Mouse (Mus musculus) c-Kit-positive CD71-negative TER-119-negative erythroid progenitor cells, embryonic 14.5 days (primary cell): ENCODE results near the gene Metap1.
"Not testable (repeated sequence)": the region's sequence is repeated elsewhere in the genome, so short reads cannot be mapped to it uniquely, and the experiment has no call there.

Experiments used
- DNase-seq: peaks from one replicate; pipeline ENCODE4 v3.0.0-alpha.2; 2013; ENCODE audit warnings: low read depth

Metap1 gene

DNA sequence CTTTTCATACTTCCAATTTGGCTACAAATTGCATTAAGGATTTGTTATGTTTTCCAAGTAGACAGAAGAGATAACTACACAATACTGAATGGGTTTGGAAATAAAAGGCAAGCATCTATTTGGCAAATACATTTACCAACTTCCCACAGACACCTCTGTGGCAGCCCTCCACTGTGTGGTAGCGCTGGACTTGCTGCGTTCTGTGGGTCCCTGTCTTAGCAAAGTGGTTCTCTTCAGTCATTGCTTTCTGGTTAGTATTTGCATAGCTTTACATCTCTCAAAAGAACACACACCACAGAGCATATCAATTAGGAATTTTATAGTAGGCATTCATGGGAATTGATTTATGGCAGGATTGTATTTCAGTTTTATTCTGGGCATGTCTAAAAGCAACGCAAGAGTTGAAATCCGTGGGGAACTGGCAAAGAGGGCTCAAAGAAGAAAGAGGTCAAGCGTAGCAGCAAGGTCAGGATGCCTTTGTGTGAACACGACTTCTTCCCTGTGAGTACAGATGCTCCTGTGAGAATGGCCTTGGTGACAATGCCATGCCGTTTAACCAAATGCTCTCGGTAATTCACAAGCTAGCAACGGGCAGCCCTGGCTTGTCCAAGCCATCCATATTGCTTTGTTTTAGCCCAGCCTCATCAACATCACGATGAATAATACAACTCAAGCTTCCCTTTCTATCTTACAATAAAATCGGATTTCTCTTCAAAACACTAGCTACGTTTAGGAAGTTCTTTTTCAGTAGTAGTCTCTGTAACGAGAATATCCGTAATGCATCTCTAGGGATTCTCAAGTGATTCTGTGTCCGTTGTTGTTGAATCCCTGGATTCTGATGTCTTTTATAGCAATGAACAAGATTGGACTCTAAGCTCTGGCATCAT, 10.8 kb upstream of the Metap1 start:
- DNase-seq: no peak

DNA sequence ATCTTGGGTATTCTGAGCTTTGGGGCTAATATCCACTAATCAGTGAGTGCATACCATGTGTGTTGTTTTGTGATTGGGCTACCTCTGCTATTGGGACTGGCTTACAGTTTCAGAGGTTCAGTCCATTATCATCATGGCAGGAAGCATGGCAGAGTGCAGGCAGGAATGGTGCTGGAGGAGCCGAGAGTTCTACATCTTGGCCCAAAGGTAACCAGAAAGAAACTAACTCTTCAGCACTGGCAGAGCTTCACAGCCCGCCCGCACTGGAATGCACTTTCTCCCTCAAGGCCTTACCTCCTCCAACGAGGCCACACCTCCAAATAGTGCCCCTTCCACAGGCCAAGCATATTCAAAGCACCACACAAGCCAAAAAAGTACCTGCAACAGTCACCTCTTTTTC, 9.4 kb upstream of the Metap1 start:
- no peak for DNase-seq

DNA sequence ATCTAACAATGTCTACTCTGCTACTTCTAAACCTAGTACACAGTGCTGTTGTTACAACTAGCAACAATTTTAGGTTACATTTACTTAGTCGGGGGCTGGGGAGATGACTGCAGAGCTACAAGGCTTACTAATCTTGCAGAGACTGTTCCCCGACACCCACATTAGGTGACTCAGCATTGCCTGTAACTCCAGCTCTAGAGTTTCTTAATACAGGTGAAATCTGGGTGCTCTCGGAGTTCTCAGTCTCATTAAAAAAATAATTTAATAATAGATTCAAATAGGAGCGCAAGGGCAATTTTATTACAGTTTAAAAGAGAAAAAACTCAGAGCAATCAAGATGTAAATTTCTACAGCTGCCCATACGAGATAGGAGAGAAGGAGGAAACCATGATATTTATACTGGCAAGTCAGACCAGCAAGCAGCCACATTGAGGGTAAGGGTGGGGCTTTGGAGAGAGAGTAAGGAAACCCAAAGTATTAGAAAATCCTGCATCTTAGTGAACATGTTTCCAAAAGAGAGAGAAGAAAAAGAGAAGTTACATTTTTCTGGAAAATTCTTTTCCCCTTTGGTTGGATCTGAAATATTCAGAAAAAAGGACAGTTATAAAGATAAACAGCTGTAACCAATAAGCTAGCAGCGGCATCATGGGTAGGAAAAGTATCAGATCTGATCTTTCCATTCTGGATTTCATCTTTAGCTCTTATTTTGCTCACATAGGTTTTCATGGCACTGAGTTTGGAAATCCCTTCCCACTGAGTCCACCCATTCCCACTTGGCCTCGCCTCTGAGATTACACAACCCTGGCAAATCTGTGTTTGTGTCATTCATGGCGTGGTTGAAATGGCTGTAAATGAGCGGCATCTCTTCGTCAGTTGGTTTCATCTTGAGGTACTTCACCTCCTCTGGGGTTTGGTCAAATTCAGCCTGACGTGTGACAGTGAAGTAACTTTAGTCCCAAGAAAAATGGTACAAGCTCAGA, 6.1 kb upstream of the Metap1 start:
- no peak for DNase-seq

DNA sequence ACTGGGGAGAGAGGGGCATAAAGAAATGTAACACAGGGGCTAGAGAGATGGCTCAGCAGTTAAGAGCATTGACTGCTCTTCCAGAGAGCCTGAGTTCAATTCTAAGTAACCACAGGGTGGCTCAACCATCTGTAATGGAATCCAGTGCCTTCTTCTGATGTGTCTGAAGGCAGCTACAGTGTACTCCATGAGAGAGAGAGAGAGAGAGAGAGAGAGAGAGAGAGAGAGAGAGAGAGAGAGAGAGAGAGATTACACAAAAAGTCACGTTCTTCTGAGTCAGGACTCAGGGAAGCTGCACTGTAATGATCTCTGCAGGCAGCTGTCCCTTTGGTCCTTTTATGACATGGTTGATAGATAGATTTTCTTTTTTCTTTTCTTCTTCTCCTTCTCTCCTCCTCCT, 5.2 kb upstream of the Metap1 start:
- DNase-seq: no peak

DNA sequence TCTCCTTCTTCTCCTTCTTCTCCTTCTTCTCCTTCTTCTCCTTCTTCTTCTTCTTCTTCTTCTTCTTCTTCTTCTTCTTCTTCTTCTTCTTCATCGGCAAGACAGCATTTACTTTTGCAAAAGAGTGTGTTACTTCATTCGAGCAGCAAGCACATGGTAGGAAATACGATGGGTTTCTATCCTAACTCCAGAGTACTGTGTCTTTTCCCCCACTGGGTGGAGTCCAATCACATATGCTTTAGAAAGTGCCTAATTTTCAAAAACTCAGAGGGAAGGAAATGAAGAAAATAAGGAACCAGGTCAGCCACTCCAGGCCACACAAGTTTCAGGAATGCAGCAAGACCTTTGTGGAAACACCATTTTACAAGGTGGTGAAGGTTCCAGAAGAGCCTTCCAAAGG, 4.4 kb upstream of the Metap1 start:
- no peak for DNase-seq

DNA sequence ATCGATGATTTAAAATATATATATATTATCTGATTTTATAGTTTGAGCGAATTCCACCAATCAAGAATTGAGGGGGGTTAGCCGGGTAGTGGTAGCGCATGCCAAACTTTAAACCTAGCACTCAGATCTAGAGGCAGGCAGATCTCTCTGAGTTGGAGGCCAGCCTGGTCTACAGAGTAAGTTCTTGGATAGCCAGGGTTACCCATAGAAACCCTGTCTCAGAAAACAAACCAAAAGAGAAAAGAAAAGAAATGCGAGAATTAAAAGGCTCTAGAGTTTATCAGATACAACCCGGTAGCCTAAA, 671 bp upstream of the Metap1 start:
- DNase-seq: no peak

DNA sequence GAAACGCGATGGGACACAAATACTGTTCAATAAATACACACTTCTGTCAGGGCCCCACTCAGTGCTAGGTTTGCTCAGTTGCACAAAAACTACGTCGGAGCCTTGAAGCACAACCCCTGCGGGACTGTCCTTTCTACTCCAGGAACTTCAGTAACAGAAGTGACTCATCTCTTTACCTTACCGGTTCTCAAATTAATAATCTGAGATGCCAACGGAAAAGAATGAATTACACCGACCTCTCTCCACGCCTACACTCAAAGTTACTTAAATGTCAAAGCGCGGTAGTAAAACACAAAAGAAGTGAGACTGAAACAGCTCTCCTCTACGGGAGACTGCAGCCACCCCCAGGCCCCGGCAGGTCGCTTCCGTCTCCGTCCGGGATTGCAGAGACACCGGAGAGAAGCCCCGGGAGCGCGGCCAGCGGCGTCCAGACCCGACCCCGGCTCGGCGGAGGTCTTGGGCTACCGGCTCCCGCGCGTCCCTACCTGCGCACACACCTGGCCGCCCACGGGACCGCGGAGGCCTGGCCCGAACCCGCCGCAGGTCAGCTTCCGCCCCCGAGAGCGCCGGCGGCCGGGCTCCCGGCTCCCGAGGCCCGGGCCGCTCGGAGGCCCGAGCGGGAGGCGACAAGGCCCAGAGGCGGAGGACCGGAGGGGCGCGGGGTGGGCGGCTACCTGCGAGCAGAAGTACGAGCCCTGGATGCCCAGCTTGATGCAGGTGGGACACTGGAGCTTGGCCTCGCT, 560 bp downstream of the Metap1 start:
- no peak for DNase-seq

DNA sequence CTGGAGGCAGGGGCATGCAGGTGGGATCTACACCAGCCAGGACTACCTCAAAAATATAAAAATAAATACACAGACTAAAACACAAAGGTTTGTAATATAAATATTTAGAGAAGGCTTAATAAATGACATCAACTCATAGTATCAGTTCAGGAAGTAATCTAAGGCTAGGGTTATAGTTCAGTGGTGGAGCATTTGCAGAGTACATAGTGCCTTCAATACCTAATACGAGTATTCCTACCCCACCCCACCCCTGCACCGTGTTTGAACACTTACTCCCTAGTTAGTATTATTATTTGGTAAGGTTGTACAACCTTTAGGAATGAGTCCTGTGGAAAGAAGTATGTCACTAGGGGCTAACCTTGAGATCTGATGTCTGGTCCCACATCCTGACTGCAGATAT, 6.1 kb downstream of the Metap1 start:
- DNase-seq: no peak

DNA sequence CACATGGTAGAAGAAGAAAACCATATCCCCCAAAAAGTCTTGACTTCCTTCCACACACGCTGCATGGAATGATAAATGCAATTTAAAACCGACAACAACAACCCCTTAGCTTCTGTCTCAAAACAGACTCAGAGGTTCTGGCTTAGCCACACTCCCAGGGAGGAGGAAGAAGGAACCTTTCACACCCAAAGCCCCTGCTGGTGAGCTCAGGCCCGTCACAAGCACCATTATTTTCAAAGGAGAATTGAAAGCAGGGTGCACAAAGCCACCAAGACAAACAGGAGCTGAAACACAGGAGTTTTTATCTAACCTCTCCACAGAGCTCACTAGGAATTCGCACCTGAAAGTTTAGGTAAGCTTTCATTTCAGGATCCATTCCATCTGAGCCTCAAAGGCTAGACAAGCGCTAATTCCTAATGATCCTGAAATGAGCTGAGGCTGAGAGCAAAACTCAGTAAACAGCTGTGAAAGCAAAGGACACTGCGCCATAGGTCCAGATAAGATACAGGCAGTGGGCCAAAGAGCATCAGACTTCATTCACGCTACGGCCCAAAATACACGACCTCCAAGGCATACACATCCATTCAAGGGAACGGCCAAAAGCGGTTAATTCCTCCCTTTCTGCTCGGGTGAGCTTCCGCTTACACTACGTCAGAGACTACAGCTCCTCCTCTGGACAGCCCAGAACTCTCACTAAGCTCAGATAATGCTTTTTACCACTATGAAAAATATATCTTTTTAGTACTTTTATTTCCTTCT, 7.6 kb downstream of the Metap1 start:
- no peak for DNase-seq

DNA sequence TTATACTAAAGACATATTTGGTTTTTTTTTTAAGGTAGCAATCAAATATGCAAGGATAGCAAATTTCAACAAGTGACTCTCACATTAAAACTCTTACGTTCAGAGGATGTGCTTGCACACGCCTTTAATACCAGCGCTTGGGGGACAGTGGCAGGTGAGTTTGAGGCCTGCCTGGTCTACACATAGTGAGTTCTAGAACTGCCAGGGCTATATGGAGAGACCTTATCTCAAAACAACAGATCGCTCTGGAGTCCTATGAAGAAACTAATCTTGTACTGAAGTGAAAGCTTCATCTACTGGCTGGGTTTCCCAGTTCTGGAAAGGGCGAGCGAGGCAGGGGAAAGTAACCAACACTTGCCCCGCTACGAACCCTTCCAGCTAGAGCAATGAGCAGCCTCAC, 9.8 kb downstream of the Metap1 start:
- DNase-seq: no peak

DNA sequence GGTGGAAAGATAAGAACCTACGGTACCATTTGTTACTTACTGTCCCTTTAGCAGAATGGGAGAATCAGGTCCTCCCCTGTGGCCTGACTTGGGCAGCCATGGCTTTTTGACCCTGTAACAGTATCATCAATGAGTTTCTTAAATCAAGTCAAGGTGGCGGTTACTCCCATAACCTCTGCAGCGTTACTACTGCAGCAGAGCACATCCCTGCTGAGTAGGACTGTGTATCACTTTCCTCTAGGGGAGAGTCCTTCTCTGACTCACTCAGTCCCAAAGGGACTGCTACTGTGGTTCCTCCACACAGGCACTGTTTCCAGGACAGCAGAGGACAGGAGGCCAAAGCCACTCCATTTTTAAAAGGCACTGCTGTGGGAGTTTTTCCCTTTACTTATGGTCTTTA, 18.2 kb downstream of the Metap1 start:
- no peak for DNase-seq

DNA sequence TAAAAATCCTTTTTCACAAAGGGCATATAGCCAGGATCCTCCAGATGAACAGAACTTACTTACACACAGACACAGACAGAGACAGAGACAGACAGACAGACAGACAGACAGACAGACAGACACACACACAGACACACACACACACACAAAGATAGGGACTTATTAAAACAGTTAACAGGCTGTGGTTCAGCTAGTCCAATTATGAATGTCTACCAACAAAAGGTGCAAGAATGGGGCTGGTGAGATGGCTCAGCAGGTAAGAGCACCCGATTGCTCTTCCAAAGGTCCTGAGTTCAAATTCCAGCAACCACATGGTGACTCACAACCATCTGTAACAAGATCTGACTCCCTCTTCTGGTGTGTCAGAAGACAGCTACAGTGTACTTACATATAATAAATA, 22.7 kb downstream of the Metap1 start:
- not testable (repeated sequence) for DNase-seq

DNA sequence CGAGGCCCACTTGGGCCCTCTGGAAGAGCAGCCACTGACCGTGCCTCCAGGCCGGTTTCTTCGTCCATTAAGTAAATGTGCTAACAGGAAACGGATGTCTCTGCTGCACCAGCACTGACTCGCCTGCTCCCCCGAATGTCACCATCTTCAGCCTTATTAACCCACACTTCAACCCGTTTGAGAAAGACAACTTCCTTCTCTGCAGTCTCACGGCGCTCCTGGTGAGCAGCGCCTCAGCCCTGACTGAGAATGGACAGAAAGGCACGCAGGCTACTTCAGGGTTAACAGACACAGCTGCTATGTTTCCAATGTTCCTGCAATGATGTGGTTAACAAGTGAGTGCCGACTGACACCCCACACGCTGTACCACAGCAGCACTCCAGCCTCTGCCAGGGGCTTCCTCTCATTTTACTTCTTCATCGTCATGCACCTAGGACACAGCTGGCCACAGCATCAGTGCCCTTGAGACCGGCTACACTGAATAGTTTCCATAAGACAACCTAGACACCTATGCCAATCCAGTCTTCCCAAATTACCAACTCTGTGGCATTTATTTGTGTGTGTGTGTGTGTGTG, 24.7 kb downstream of the Metap1 start:
- DNase-seq: peak; percentile 19

DNA sequence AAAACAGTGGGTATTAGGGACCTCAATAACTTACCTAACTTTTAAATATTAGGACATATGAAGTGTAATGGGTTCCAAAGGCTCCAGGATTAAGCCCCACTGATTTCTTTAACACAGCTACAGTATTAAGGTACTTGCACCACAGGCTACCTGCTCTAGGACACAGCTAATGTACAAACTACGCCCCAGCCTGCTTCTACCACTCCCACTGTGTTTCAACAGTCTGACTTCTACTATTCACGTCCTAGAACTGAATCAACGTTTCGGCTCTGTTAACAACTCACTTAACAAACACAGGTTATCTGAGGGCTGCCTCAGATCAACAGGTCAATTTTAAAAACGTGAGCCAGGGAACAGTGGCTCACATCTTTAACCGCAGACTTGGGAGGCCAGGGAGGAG, 25.5 kb downstream of the Metap1 start:
- DNase-seq: no peak

DNA sequence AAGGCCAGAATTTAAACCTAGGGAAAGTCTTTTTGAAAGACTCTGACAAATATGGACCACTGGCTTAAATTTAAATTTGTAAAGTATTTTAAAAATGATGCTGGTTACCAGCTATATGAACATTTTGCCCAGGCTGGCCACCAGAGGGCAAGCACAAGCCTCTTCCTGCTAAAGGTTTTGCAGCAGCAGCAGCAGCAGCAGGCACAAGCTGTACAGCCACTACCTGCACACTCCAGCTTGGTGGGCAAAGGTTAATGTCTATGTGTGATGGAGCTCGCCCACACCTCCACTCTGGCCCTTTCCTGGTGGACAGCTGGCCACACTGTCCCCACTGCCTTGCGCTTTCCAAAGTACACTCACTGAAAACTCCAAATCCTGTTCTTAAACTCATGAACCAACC, 26.2 kb downstream of the Metap1 start:
- DNase-seq: peak; percentile 14

DNA sequence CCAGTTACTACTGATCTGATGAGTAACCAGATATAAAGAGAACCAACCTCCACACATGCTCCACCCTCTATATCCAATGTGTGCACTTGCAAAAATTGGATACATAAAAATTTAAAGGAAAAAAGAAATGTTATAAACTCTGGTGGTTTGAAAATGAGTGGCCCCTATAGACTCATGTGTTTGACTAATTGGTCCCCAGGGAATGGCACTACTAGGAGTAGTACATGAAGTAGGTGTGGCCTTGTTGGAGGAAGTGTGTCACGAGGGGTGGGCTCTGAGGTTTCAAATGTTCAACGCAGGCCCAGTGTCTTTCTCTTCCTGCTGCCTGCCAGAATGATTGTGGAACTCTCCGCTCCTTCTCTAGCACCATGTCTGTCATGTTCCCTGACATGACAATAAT, 27.5 kb downstream of the Metap1 start:
- no peak for DNase-seq

DNA sequence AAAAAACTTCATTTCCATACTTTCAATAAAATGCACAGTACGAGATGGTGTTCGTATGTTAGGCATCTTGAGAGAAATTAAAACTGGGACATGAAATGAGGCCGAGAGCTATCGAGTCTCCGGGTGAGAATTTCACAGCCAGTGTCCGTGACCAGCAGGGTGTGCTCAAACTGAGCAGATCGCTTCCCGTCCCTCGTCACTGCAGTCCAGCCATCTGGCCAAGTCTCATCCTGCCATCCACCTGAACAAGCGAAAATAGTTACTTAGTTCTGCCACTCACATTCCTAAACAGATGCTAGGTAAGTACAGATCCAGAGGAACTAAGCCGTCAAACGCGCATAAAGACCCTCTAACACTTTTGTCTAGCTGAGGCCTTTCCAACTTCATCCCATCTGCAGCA, 29.1 kb downstream of the Metap1 start:
- no peak for DNase-seq

DNA sequence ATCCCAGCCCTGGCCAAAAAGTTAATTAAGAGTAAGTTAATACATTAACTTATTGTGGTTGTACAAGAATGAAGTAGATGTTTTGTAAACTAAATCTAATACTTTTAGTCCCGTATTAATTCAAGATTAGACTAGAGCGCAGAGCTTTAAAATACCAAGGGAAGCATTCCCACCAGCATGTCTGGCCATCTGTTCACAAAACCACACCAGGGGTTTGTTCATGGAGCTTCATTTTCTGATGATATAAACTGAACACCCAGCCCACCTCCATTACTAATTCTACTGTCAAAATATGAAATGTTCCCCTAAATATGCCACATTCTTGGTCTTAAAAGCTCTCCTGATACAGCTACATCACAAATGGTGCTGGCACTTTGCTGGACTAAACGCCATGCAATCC, 30.9 kb downstream of the Metap1 start:
- no peak for DNase-seq

DNA sequence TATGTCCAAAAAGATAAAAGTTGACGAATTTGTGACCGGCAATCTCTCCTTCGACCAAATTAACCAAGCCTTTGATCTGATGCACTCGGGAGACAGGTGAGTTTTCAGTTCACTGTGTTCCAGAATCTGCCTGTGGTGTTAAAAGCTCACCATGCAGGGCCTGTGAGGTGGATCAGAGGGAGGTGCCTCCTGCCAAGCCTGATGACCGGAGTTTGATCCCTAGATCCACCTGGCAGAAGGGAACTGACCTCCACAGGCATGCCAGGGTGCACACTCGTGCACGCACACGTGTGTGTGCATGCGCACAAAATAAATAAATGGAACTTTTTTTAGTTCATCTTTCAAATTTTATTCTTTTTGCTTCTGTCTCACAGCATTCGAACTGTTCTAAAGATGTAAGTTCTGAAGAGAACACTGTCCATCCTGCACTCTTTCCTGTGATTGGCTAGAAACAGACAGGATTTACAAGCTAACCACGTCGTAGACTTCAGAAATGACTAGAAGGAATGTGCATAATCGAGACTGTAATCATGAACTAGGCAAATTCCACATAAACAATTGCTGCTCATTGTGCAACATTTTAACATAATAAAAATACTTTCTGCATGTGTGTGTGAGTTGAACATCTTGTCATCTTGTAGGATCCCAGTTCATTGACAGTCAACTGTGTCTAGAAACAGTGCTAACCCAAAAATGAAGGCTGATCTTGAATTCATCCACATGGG, 34.4 kb downstream of the Metap1 start:
- DNase-seq: no peak

DNA sequence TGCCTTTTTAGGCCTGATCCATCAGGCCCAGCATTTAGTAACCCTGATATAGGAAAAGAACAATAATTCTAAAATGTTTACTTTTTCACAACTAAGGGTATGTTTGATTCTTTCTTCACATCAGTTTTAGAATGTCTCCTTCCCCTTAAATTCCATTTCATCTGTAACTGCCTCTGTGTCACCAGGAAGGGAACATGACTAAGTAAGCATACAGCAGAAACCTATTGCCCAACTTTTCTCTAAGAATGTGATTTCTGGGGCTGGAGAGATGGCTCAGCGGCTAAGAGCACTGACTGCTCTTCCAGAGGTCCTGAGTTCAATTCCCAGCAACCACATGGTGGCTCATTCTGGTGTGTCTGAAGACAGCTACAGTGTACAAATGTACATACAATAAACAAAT, 35.1 kb downstream of the Metap1 start:
- DNase-seq: no peak

DNA sequence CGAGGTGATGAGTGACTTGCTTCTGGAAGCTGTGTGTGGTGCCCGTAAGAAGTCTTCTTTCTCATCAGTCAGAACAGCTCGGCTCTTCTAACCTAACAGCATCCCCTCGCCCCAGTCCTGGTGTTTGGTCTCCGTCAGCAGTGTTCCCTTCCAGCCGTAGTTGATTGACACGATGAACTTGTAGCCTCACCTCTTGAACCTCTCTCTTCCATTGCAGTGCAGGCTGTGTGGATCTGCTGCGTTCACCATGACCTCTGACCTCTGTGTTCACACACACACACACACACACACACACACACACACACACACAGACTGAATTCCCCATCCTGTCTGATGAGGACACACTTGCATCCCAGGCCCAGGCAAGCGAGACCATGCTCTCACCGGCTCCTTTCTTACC, 37.1 kb downstream of the Metap1 start:
- DNase-seq: no peak
